Mouse (Mus musculus) B cell, adult 2 months (primary cell): Measurements from ENCODE around the gene Fntb.
"Not testable (repeated sequence)": the region's sequence is repeated elsewhere in the genome, so short reads cannot be mapped to it uniquely, and the experiment has no call there.

Experiments
- DNase-seq, 2 experiments: peaks; one replicate each; pipeline ENCODE4 v3.0.0; 2022

Fntb gene

GRCm38 (mm10) chr12:76839298-76839697 is 73.9 kb downstream of the Fntb start:
- no peak for DNase-seq

GRCm38 (mm10) chr12:76840081-76840480 is 74.7 kb downstream of the Fntb start:
- DNase-seq: no peak

- DNase-seq: no peak
Observed at GRCm38 (mm10) chr12:76844346-76845061, 79.1 kb downstream of the Fntb start.

GRCm38 (mm10) chr12:76852419-76852818 is 87.0 kb downstream of the Fntb start:
- no peak for DNase-seq

- DNase-seq: no peak
Observed at GRCm38 (mm10) chr12:76853378-76854142, 88.2 kb downstream of the Fntb start.

GRCm38 (mm10) chr12:76857087-76857486 is 91.7 kb downstream of the Fntb start:
- no peak for DNase-seq

GRCm38 (mm10) chr12:76858788-76859187 is 93.4 kb downstream of the Fntb start:
- not testable (repeated sequence) for DNase-seq

- no peak for DNase-seq
Observed at GRCm38 (mm10) chr12:76863651-76864050, 98.3 kb downstream of the Fntb start.

GRCm38 (mm10) chr12:76865266-76865665 is 99.9 kb downstream of the Fntb start:
- no peak for DNase-seq

- DNase-seq: no peak
Observed at GRCm38 (mm10) chr12:76867586-76868280, 102.3 kb downstream of the Fntb start.

- no peak for DNase-seq
Observed at GRCm38 (mm10) chr12:76868463-76869198, 103.2 kb downstream of the Fntb start.

- no peak for DNase-seq
Observed at GRCm38 (mm10) chr12:76869561-76869960, 104.2 kb downstream of the Fntb start.

- DNase-seq: no peak
Observed at GRCm38 (mm10) chr12:76872767-76873316, 107.5 kb downstream of the Fntb start.

- no peak for DNase-seq
Observed at GRCm38 (mm10) chr12:76874826-76875225, 109.4 kb downstream of the Fntb start.

- DNase-seq: peak; percentile 28 to 32
Observed at GRCm38 (mm10) chr12:76879242-76879641, 113.9 kb downstream of the Fntb start.

- no peak for DNase-seq
Observed at GRCm38 (mm10) chr12:76880131-76880530, 114.7 kb downstream of the Fntb start.

GRCm38 (mm10) chr12:76883824-76884223 is 118.4 kb downstream of the Fntb start:
- DNase-seq: no peak

- no peak for DNase-seq
Observed at GRCm38 (mm10) chr12:76885103-76885502, 119.7 kb downstream of the Fntb start.

- DNase-seq: peak; percentile 33 to 41
Observed at GRCm38 (mm10) chr12:76886826-76887225, 121.4 kb downstream of the Fntb start.

GRCm38 (mm10) chr12:76887941-76888340 is 122.6 kb downstream of the Fntb start:
- no peak for DNase-seq

- DNase-seq: peak; percentile 14 to 27
Observed at GRCm38 (mm10) chr12:76889404-76890184, 124.2 kb downstream of the Fntb start.

- DNase-seq: no peak
Observed at GRCm38 (mm10) chr12:76891160-76891559, 125.8 kb downstream of the Fntb start.
